Mouse (Mus musculus): ENCODE data around the gene Olfr212. TPM values are rescaled to one million over a fixed set of nuclear protein-coding genes. Genes with fewer than 3 reads are reported as not detected.
"Not testable (repeated sequence)": the region's sequence is repeated elsewhere in the genome, so short reads cannot be mapped to it uniquely, and the experiment has no call there.

Gene Olfr212
- not detected in 2 replicates for polyA plus RNA-seq (2016; fragmentation: Nextera tagmentation; extraction: Ambion mirVana)

GRCm38 (mm10) chr6:116506302-116507003 is at the start of gene Olfr212:
TSS of gene Olfr212 (plus strand) at chr6:116506516.
- H3K4me1 ChIP-seq; H3K27me3 ChIP-seq (replicated peaks; ENCODE audit: low read depth, poor library complexity, severe bottlenecking); H3K36me3 ChIP-seq (replicated peaks); H3K4me3 ChIP-seq; DNase-seq (ENCODE audit: low spot score); H3K27ac ChIP-seq (replicated peaks): not testable (repeated sequence)
- WGBS = 92% methylated on average over 20 of the region's 20 CpGs
- peaks cover 27% of the 10 kb centered on the region for H3K9me3 ChIP-seq

GRCm38 (mm10) chr6:116458728-116459127 is 47.6 kb upstream of the Olfr212 start:
- no peak for DNase-seq (ENCODE audit: low spot score)
- H3K4me1 ChIP-seq = peaks cover 8% of the 10 kb centered on the region

GRCm38 (mm10) chr6:116459232-116459631 is 47.1 kb upstream of the Olfr212 start:
- H3K27me3 ChIP-seq (replicated peaks; ENCODE audit: low read depth, poor library complexity, severe bottlenecking) = peaks cover 47% of the 10 kb centered on the region
- DNase-seq (ENCODE audit: low spot score) = no peak
- 64% methylated on average over 2 of the region's 2 CpGs for WGBS
- no peaks in the 10 kb centered on the region for H3K36me3 ChIP-seq (replicated peaks)
- H3K27ac ChIP-seq (replicated peaks) = no peak overlapping the region
- no peak overlapping the region for H3K4me3 ChIP-seq
- no peaks in the 10 kb centered on the region for H3K9me3 ChIP-seq
- peaks cover 8% of the 10 kb centered on the region for H3K4me1 ChIP-seq

More at GRCm38 (mm10) chr6:116458728-116459127, 47.6 kb upstream of the Olfr212 start:
- H3K27me3 ChIP-seq (replicated peaks; ENCODE audit: low read depth, poor library complexity, severe bottlenecking) = peaks cover 47% of the 10 kb centered on the region
- no peak overlapping the region for H3K27ac ChIP-seq (replicated peaks)
- WGBS = 78% methylated on average over 4 of the region's 4 CpGs
- no peaks in the 10 kb centered on the region for H3K36me3 ChIP-seq (replicated peaks)
- no peak overlapping the region for H3K4me3 ChIP-seq
- H3K9me3 ChIP-seq = no peaks in the 10 kb centered on the region

GRCm38 (mm10) chr6:116460544-116461283 is 45.6 kb upstream of the Olfr212 start, which contains the start of gene Alox5:
TSS of gene Alox5 (minus strand) at chr6:116461178.
- Histone ChIP-seq H3K27ac (replicated peaks) (no peak within 1 kb of the TSS; the same call in 1 of the 2 replicates), H3K4me3 (peak within 1 kb of the TSS; percentile 61), H3K9me3 (no peaks in the 10 kb centered on the region), H3K36me3 (replicated peaks) (no peaks in the 10 kb centered on the region), H3K27me3 (replicated peaks; ENCODE audit: low read depth, poor library complexity, severe bottlenecking) (peaks cover 47% of the 10 kb centered on the region), H3K4me1 (peaks cover 8% of the 10 kb centered on the region)
- peak; percentile 55 for DNase-seq (ENCODE audit: low spot score)
- 2% methylated on average over 43 of the region's 43 CpGs for WGBS

- no peaks in the 10 kb centered on the region for H3K4me1 ChIP-seq
- H3K9me3 ChIP-seq = no peaks in the 10 kb centered on the region
- H3K27ac ChIP-seq (replicated peaks) = no peak overlapping the region
- H3K27me3 ChIP-seq (replicated peaks; ENCODE audit: low read depth, poor library complexity, severe bottlenecking) = no peaks in the 10 kb centered on the region
- DNase-seq (ENCODE audit: low spot score) = no peak
- 38% methylated on average over 3 of the region's 3 CpGs for WGBS
- no peaks in the 10 kb centered on the region for H3K36me3 ChIP-seq (replicated peaks)
- H3K4me3 ChIP-seq = no peak overlapping the region
Observed at GRCm38 (mm10) chr6:116468081-116468480, 38.2 kb upstream of the Olfr212 start.

- no peaks in the 10 kb centered on the region for H3K9me3 ChIP-seq
- no peaks in the 10 kb centered on the region for H3K27me3 ChIP-seq (replicated peaks; ENCODE audit: low read depth, poor library complexity, severe bottlenecking)
- DNase-seq (ENCODE audit: low spot score) = no peak
- H3K4me3 ChIP-seq = no peak overlapping the region
- no peaks in the 10 kb centered on the region for H3K36me3 ChIP-seq (replicated peaks)
- 77% methylated on average over 1 of the region's 1 CpGs for WGBS
- no peak overlapping the region for H3K27ac ChIP-seq (replicated peaks)
- no peaks in the 10 kb centered on the region for H3K4me1 ChIP-seq
Observed at GRCm38 (mm10) chr6:116485081-116485480, 21.2 kb upstream of the Olfr212 start.

- Histone ChIP-seq H3K4me1 (no peaks in the 10 kb centered on the region), H3K27ac (replicated peaks) (no peak overlapping the region), H3K36me3 (replicated peaks) (no peaks in the 10 kb centered on the region), H3K4me3 (no peak overlapping the region), H3K9me3 (no peaks in the 10 kb centered on the region), H3K27me3 (replicated peaks; ENCODE audit: low read depth, poor library complexity, severe bottlenecking) (no peaks in the 10 kb centered on the region)
- no peak for DNase-seq (ENCODE audit: low spot score)
- 68% methylated on average over 1 of the region's 1 CpGs for WGBS
Observed at GRCm38 (mm10) chr6:116486833-116487232, 19.5 kb upstream of the Olfr212 start.

GRCm38 (mm10) chr6:116488791-116489190 is 17.5 kb upstream of the Olfr212 start, which contains the start of gene Olfr211:
TSS of gene Olfr211 (plus strand) at chr6:116489091.
- Histone ChIP-seq H3K9me3 (no peaks in the 10 kb centered on the region), H3K4me1 (no peaks in the 10 kb centered on the region), H3K27ac (replicated peaks) (no peak within 1 kb of the TSS), H3K27me3 (replicated peaks; ENCODE audit: low read depth, poor library complexity, severe bottlenecking) (no peaks in the 10 kb centered on the region), H3K36me3 (replicated peaks) (no peaks in the 10 kb centered on the region), H3K4me3 (no peak within 1 kb of the TSS)
- DNase-seq (ENCODE audit: low spot score) = no peak
- WGBS = 77% methylated on average over 4 of the region's 4 CpGs

GRCm38 (mm10) chr6:116493742-116494141 is 12.6 kb upstream of the Olfr212 start:
- Histone ChIP-seq H3K4me1 (no peaks in the 10 kb centered on the region), H3K9me3 (no peaks in the 10 kb centered on the region), H3K4me3 (no peak overlapping the region), H3K36me3 (replicated peaks) (no peaks in the 10 kb centered on the region), H3K27me3 (replicated peaks; ENCODE audit: low read depth, poor library complexity, severe bottlenecking) (no peaks in the 10 kb centered on the region), H3K27ac (replicated peaks) (no peak overlapping the region)
- DNase-seq (ENCODE audit: low spot score) = no peak
- 91% methylated on average over 5 of the region's 5 CpGs for WGBS

GRCm38 (mm10) chr6:116495960-116496359 is 10.4 kb upstream of the Olfr212 start:
- H3K9me3 ChIP-seq = no peaks in the 10 kb centered on the region
- no peak overlapping the region for H3K27ac ChIP-seq (replicated peaks)
- H3K27me3 ChIP-seq (replicated peaks; ENCODE audit: low read depth, poor library complexity, severe bottlenecking) = no peaks in the 10 kb centered on the region
- 84% methylated on average over 1 of the region's 1 CpGs for WGBS
- DNase-seq (ENCODE audit: low spot score) = no peak
- no peaks in the 10 kb centered on the region for H3K4me1 ChIP-seq
- no peaks in the 10 kb centered on the region for H3K36me3 ChIP-seq (replicated peaks)
- H3K4me3 ChIP-seq = no peak overlapping the region

GRCm38 (mm10) chr6:116514832-116515231 is 8.5 kb downstream of the Olfr212 start:
- Histone ChIP-seq H3K4me1 (no peaks in the 10 kb centered on the region), H3K9me3 (no peaks in the 10 kb centered on the region; the same call in 1 of the 2 replicates), H3K4me3 (no peak overlapping the region), H3K36me3 (replicated peaks) (no peaks in the 10 kb centered on the region), H3K27ac (replicated peaks) (no peak overlapping the region), H3K27me3 (replicated peaks; ENCODE audit: low read depth, poor library complexity, severe bottlenecking) (no peaks in the 10 kb centered on the region)
- DNase-seq (ENCODE audit: low spot score) = no peak

- no peak within 1 kb of the TSS for H3K4me3 ChIP-seq
- no peak for DNase-seq (ENCODE audit: low spot score)
- H3K36me3 ChIP-seq (replicated peaks) = no peaks in the 10 kb centered on the region
- no peak within 1 kb of the TSS for H3K27ac ChIP-seq (replicated peaks)
- no peaks in the 10 kb centered on the region for H3K4me1 ChIP-seq
- no peaks in the 10 kb centered on the region for H3K9me3 ChIP-seq
- no peaks in the 10 kb centered on the region for H3K27me3 ChIP-seq (replicated peaks; ENCODE audit: low read depth, poor library complexity, severe bottlenecking)
- 89% methylated on average over 1 of the region's 1 CpGs for WGBS
Observed at GRCm38 (mm10) chr6:116538156-116538555, 31.8 kb downstream of the Olfr212 start, which contains the start of gene Olfr213. TSS of gene Olfr213 (plus strand) at chr6:116538456.

GRCm38 (mm10) chr6:116542500-116542899 is 36.2 kb downstream of the Olfr212 start:
- WGBS = 89% methylated on average over 2 of the region's 2 CpGs
- no peak overlapping the region for H3K27ac ChIP-seq (replicated peaks)

More at GRCm38 (mm10) chr6:116542500-116542899, 36.2 kb downstream of the Olfr212 start:
- H3K9me3 ChIP-seq = no peaks in the 10 kb centered on the region
- no peak for DNase-seq (ENCODE audit: low spot score)
- H3K4me3 ChIP-seq = no peak overlapping the region
- H3K4me1 ChIP-seq = no peaks in the 10 kb centered on the region
- H3K27me3 ChIP-seq (replicated peaks; ENCODE audit: low read depth, poor library complexity, severe bottlenecking) = no peaks in the 10 kb centered on the region
- H3K36me3 ChIP-seq (replicated peaks) = no peaks in the 10 kb centered on the region

Measured in embryonic facial prominence, embryonic 10.5 days (tissue).